Comparison of ENCODE assay signal across 7 mouse cellular contexts in the genomic region with DNA sequence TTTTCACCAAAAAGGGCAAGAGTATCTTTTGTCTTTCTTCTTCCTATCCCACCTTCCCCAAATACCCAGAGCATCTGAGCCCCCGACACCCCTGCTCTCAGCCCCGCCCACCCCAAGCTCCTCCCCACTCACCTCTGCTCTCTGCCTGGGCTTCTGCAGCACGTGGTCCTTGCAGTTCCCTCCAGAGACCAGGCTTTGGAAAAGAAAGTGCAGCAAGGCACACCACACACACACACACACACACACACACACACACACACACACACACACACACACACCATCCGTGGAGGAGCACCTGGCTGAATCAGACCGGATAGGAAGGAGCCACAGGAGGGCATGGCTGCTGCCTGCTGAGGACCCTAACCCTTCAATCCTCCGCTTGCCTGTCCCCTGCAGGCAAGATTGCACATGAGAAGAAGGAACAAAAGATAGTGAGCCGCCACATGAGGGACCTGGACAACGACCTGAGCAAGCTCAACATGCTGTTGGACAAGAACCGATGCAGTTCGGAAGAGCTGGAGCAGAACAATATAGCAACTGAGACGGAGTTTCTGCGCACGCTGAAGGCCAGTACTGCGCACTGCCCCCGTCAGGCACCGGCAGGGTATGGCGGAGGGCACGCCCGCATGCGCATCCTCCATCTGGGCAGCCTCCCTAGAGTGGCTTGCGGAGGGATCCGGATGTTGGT. TPM values are rescaled to one million over a fixed set of nuclear protein-coding genes. Genes with fewer than 3 reads are reported as not detected.
DNase-seq lines count a peak whose midpoint lies in the region; ATAC-seq and TF ChIP-seq lines count a peak whose summit lies in the region.

No protein-coding gene starts in this region.

- WGBS in lung, adult 2 months: 7% methylated on average over 22 of the region's 22 CpGs
- WGBS in forebrain, embryonic 12.5 days: 5% methylated on average over 22 of the region's 22 CpGs
- 9% methylated on average over 22 of the region's 22 CpGs for WGBS in intestine, embryonic 15.5 days
- 7% methylated on average over 22 of the region's 22 CpGs for WGBS in midbrain, embryonic 10.5 days

- H3K4me2 ChIP-seq in forebrain, embryonic 12.5 days: peak overlapping the region; percentile 30
- peak overlapping the region; percentile 53 for H3K4me2 ChIP-seq in intestine, embryonic 15.5 days (replicated peaks)

- no peak overlapping the region for H3K27ac ChIP-seq in bone marrow macrophage, adult 2 months (ENCODE audit: insufficient read depth, low read depth, low read length)
- no peak overlapping the region for H3K27ac ChIP-seq in forebrain, embryonic 12.5 days
- H3K27ac ChIP-seq in intestine, embryonic 15.5 days: no peak overlapping the region
- peak overlapping the region; percentile 75 for H3K27ac ChIP-seq in midbrain, embryonic 10.5 days (replicated peaks)

- no peaks in the 10 kb centered on the region for H3K9me3 ChIP-seq in forebrain, embryonic 12.5 days
- no peaks in the 10 kb centered on the region for H3K9me3 ChIP-seq in intestine, embryonic 15.5 days
- H3K9me3 ChIP-seq in midbrain, embryonic 10.5 days (replicated peaks): no peaks in the 10 kb centered on the region

- DNase-seq in lung, adult 2 months: no peak
- DNase-seq in lung, adult 18-20 months: no peak
- peak; percentile 70 for DNase-seq in midbrain, embryonic 10.5 days (ENCODE audit: low spot score)
- peak; percentile 73 for DNase-seq in thymus, postnatal 14 days

- no peaks in the 10 kb centered on the region; the same call in 1 of the 2 replicates for H3K4me1 ChIP-seq in lung, adult 2 months (ENCODE audit: control insufficient read depth, insufficient read depth, low read length)
- H3K4me1 ChIP-seq in bone marrow macrophage, adult 2 months (ENCODE audit: control insufficient read depth, insufficient read depth, low read length): no peaks in the 10 kb centered on the region
- H3K4me1 ChIP-seq in forebrain, embryonic 12.5 days: peaks cover 29% of the 10 kb centered on the region
- peaks cover 18% of the 10 kb centered on the region for H3K4me1 ChIP-seq in intestine, embryonic 15.5 days (replicated peaks)
- H3K4me1 ChIP-seq in midbrain, embryonic 10.5 days: peaks cover 40% of the 10 kb centered on the region

- ATAC-seq in forebrain, embryonic 12.5 days (ENCODE audit: low FRiP score): peak; percentile 73
- peak; percentile 77 for ATAC-seq in intestine, embryonic 15.5 days

- H3K4me3 ChIP-seq in lung, adult 2 months (replicated peaks; ENCODE audit: extremely low read depth, low read depth, low read length): no peak overlapping the region
- H3K4me3 ChIP-seq in bone marrow macrophage, adult 2 months (ENCODE audit: insufficient read depth, low read length): peak overlapping the region; percentile 42
- peak overlapping the region; percentile 13 for H3K4me3 ChIP-seq in forebrain, embryonic 12.5 days (replicated peaks)
- peak overlapping the region; percentile 4; the same call in 1 of the 2 replicates for H3K4me3 ChIP-seq in intestine, embryonic 15.5 days (replicated peaks)
- peak overlapping the region; percentile 37 for H3K4me3 ChIP-seq in midbrain, embryonic 10.5 days

- no peak for TF ChIP-seq POLR2A in lung, adult 2 months (IDR thresholded peaks at IDR 0.05; ENCODE audit: borderline replicate concordance, extremely low read depth, low read depth, low read length)
- TF ChIP-seq POLR2A in bone marrow macrophage, adult 2 months (IDR thresholded peaks at IDR 0.05; ENCODE audit: borderline replicate concordance, low read depth, low read length): no peak

- H3K9ac ChIP-seq in forebrain, embryonic 12.5 days: peak overlapping the region; percentile 5
- H3K9ac ChIP-seq in intestine, embryonic 15.5 days: peak overlapping the region; percentile 6; the same call in 1 of the 2 replicates

- H3K36me3 ChIP-seq in forebrain, embryonic 12.5 days (replicated peaks): 0 out of 2 replicates have a peak, but pooled peaks cover 4% of the 10 kb centered on the region
- no peaks in the 10 kb centered on the region for H3K36me3 ChIP-seq in intestine, embryonic 15.5 days
- H3K36me3 ChIP-seq in midbrain, embryonic 10.5 days: peaks cover 18% of the 10 kb centered on the region

- no peaks in the 10 kb centered on the region for H3K27me3 ChIP-seq in forebrain, embryonic 12.5 days
- H3K27me3 ChIP-seq in intestine, embryonic 15.5 days (replicated peaks): no peaks in the 10 kb centered on the region
- peaks cover 24% of the 10 kb centered on the region for H3K27me3 ChIP-seq in midbrain, embryonic 10.5 days (ENCODE audit: low read depth, poor library complexity, severe bottlenecking)

- peak; percentile 45 for TF ChIP-seq CTCF in lung, adult 2 months (IDR thresholded peaks at IDR 0.05; ENCODE audit: insufficient read depth, low read length)
- TF ChIP-seq CTCF in bone marrow macrophage, adult 2 months (IDR thresholded peaks at IDR 0.05; ENCODE audit: low read depth, low read length): 0 out of 2 replicates have a peak, but pooled peaks have one; percentile 18

RNA-seq across cellular contexts. Expression of a gene that starts 14.7 kb away (rescaled TPM):
- polyA plus RNA-seq in lung, adult 2 months (2012; rRNA removed): 188 and 192 TPM in 2 replicates
- 58.3 and 65.2 TPM in 2 replicates for polyA plus RNA-seq in bone marrow macrophage, adult 2 months (2012; ENCODE audit: insufficient read depth, insufficient read length, missing spikeins)
- 31.6 and 33.3 TPM in 2 replicates for polyA plus RNA-seq in forebrain, embryonic 12.5 days (2016; fragmentation: Nextera tagmentation; extraction: Ambion mirVana)
- 66.3 and 69.1 TPM in 2 replicates for polyA plus RNA-seq in intestine, embryonic 15.5 days (2015; fragmentation: Nextera tagmentation; extraction: Ambion mirVana)
- polyA plus RNA-seq in midbrain, embryonic 10.5 days (2016; fragmentation: Nextera tagmentation; extraction: Ambion mirVana): 32.0 and 33.6 TPM in 2 replicates

RNA-seq across cellular contexts. Expression of a gene that starts 24.6 kb away (rescaled TPM):
- 9.7 and 12.0 TPM in 2 replicates for polyA plus RNA-seq in lung, adult 2 months (2012; rRNA removed)
- 0.68 and 0.72 TPM in 2 replicates for polyA plus RNA-seq in bone marrow macrophage, adult 2 months (2012; ENCODE audit: insufficient read depth, insufficient read length, missing spikeins)
- polyA plus RNA-seq in forebrain, embryonic 12.5 days (2016; fragmentation: Nextera tagmentation; extraction: Ambion mirVana): 20.7 TPM in 2 replicates
- 2.5 and 2.6 TPM in 2 replicates for polyA plus RNA-seq in intestine, embryonic 15.5 days (2015; fragmentation: Nextera tagmentation; extraction: Ambion mirVana)
- 20.6 and 21.8 TPM in 2 replicates for polyA plus RNA-seq in midbrain, embryonic 10.5 days (2016; fragmentation: Nextera tagmentation; extraction: Ambion mirVana)

RNA-seq across cellular contexts. Expression of a gene that starts 24.7 kb away (rescaled TPM):
- 15.8 and 17.6 TPM in 2 replicates for polyA plus RNA-seq in lung, adult 2 months (2012; rRNA removed)
- polyA plus RNA-seq in bone marrow macrophage, adult 2 months (2012; ENCODE audit: insufficient read depth, insufficient read length, missing spikeins): 5.2 and 5.8 TPM in 2 replicates
- polyA plus RNA-seq in forebrain, embryonic 12.5 days (2016; fragmentation: Nextera tagmentation; extraction: Ambion mirVana): 28.0 and 28.1 TPM in 2 replicates
- polyA plus RNA-seq in intestine, embryonic 15.5 days (2015; fragmentation: Nextera tagmentation; extraction: Ambion mirVana): 13.9 and 15.3 TPM in 2 replicates
- 27.0 and 29.6 TPM in 2 replicates for polyA plus RNA-seq in midbrain, embryonic 10.5 days (2016; fragmentation: Nextera tagmentation; extraction: Ambion mirVana)

RNA-seq across cellular contexts. Expression of a gene that starts 46.9 kb away (rescaled TPM):
- polyA plus RNA-seq in lung, adult 2 months (2012; rRNA removed): 79.7 and 87.9 TPM in 2 replicates
- 105 and 120 TPM in 2 replicates for polyA plus RNA-seq in bone marrow macrophage, adult 2 months (2012; ENCODE audit: insufficient read depth, insufficient read length, missing spikeins)
- 366 and 368 TPM in 2 replicates for polyA plus RNA-seq in forebrain, embryonic 12.5 days (2016; fragmentation: Nextera tagmentation; extraction: Ambion mirVana)
- polyA plus RNA-seq in intestine, embryonic 15.5 days (2015; fragmentation: Nextera tagmentation; extraction: Ambion mirVana): 335 and 348 TPM in 2 replicates
- polyA plus RNA-seq in midbrain, embryonic 10.5 days (2016; fragmentation: Nextera tagmentation; extraction: Ambion mirVana): 465 and 494 TPM in 2 replicates

RNA-seq across cellular contexts. Expression of a gene that starts 54.6 kb away (rescaled TPM):
- 0.07 and 0.84 TPM in 2 replicates for polyA plus RNA-seq in lung, adult 2 months (2012; rRNA removed)
- polyA plus RNA-seq in bone marrow macrophage, adult 2 months (2012; ENCODE audit: insufficient read depth, insufficient read length, missing spikeins): not detected in 2 replicates
- polyA plus RNA-seq in forebrain, embryonic 12.5 days (2016; fragmentation: Nextera tagmentation; extraction: Ambion mirVana): 0.06 and 0.13 TPM in 2 replicates
- 5.1 and 5.6 TPM in 2 replicates for polyA plus RNA-seq in intestine, embryonic 15.5 days (2015; fragmentation: Nextera tagmentation; extraction: Ambion mirVana)
- not detected in 2 replicates for polyA plus RNA-seq in midbrain, embryonic 10.5 days (2016; fragmentation: Nextera tagmentation; extraction: Ambion mirVana)

Comparison
In these comparisons a context has a peak if more than half of its experiments do, and no peak if none do; other contexts are left out.
1. DNase-seq: peak in midbrain, embryonic 10.5 days (single experiment) and thymus, postnatal 14 days (single experiment); none in lung, adult 2 months (single experiment) and lung, adult 18-20 months (0 of 2).